Mouse (Mus musculus) intestine, postnatal 0 days (tissue): ENCODE results near the gene Hbb-bh1. TPM values are rescaled to one million over a fixed set of nuclear protein-coding genes. Genes with fewer than 3 reads are reported as not detected.
"Not testable (repeated sequence)": the region's sequence is repeated elsewhere in the genome, so short reads cannot be mapped to it uniquely, and the experiment has no call there.

ENCODE experiments used
- ATAC-seq: fragments of 200-750 bp; cut with Nextera tagmentation; 2 replicates; pipeline ENCODE4 v1.8.0; 2017; ENCODE audit warnings: mild to moderate bottlenecking, moderate TSS enrichment, moderate library complexity
- H3K27ac ChIP-seq: fragments of 300-500 bp; sonication (generic); 2 replicates; pipeline ENCODE4 v1.5.1; 2014; ENCODE audit warnings: mild to moderate bottlenecking, low read depth, low read length, moderate library complexity
- H3K27me3 ChIP-seq: fragments of 300-500 bp; sonication (generic); replicated peaks from 2 replicates; pipeline ENCODE4 v1.6.1; 2014; ENCODE audit warnings: low read length, mixed read lengths; ENCODE audit not compliant: control insufficient read depth, insufficient read depth
- H3K36me3 ChIP-seq: fragments of 300-500 bp; sonication (generic); 2 replicates; pipeline ENCODE4 v1.6.1; 2014; ENCODE audit warnings: mild to moderate bottlenecking, moderate library complexity; ENCODE audit not compliant: control insufficient read depth, insufficient read depth
- H3K4me1 ChIP-seq: fragments of 300-500 bp; sonication (generic); replicated peaks from 2 replicates; pipeline ENCODE4 v1.6.1; 2014; ENCODE audit warnings: antibody characterized with exemption, low read length, mixed read lengths; ENCODE audit not compliant: control insufficient read depth, insufficient read depth
- H3K4me2 ChIP-seq: fragments of 300-500 bp; sonication (generic); replicated peaks from 2 replicates; pipeline ENCODE4 v1.6.1; 2014; ENCODE audit warnings: low read depth, mild to moderate bottlenecking, moderate library complexity
- H3K4me3 ChIP-seq: fragments of 300-500 bp; sonication (generic); 2 replicates; pipeline ENCODE4 v1.5.1; 2014; ENCODE audit warnings: low read depth, low read length
- H3K9ac ChIP-seq: fragments of 300-500 bp; sonication (generic); 2 replicates; pipeline ENCODE4 v1.6.1; 2014; ENCODE audit warnings: mild to moderate bottlenecking, low read depth, low read length
- H3K9me3 ChIP-seq: fragments of 300-500 bp; sonication (generic); 2 replicates; pipeline ENCODE4 v1.6.1; 2016; ENCODE audit warnings: mixed run types; ENCODE audit not compliant: control insufficient read depth
- CTCF ChIP-seq: sonication (generic); IDR thresholded peaks from 2 replicates; pipeline ENCODE4 v1.5.1; 2016; ENCODE audit warnings: low read depth, mild to moderate bottlenecking, control low read depth, antibody characterized with exemption, moderate library complexity
- WGBS: fragments of 180-500 bp; shearing (Covaris S2); extraction: QIAGEN DNeasy Blood & Tissue Kit; methylation state at CpG from one replicate; pipeline ENCODE4 v1.1.7; 2014; 5-methylcytosine and 5-hydroxymethylcytosine counted together
- polyA plus RNA-seq: library from polyadenylated mRNA; unstranded; fragments of >200 nt; fragmentation: Nextera tagmentation; extraction: Ambion mirVana; gene quantifications from 2 replicates; pipeline ENCODE4 v1.2.1, GENCODE M21; 2015

Gene Hbb-bh1
- polyA plus RNA-seq, 1 experiment from 2014 or later: not detected

DNA sequence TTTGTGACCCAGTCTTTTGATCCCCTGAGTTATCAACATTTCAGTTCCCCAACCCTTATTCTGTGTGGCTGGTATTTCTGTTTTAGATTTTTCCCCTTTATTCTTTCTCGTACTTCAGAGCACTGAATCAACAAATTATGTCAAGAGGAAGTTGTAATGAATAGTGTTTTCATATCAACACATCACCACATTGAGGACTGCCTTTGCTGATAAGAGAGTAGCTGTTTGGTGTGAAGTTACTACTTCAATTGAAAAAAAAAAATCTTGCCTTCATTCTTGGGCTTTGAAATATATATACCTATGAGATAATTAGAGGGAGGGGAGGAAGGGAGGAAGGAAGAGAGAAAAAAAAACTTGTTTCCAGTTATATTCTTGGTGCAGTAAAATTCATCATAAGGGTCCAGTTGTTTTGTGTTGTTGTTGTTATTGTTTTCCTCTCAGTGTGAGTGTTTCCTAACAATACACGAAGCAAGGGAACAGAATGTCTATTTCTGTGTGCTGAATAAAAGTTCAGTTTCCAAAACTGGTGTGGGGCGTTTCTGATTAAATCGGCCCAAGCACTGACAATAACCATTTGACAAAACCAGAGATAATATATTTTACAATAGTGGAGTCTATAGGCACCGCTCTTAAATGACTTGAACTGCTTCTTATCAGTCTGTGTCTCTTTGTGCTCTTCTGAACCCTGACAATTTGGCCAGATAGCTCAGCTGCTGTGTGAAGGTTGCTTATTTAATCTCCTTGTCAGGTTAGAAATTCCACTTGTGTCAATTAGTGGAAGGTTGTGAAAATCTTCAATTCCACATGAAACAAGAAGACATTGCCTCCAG, 33.8 kb downstream of the Hbb-bh1 start:
- WGBS: 37% methylated on average over 5 of the region's 5 CpGs
- no peak overlapping the region for H3K4me3 ChIP-seq

DNA sequence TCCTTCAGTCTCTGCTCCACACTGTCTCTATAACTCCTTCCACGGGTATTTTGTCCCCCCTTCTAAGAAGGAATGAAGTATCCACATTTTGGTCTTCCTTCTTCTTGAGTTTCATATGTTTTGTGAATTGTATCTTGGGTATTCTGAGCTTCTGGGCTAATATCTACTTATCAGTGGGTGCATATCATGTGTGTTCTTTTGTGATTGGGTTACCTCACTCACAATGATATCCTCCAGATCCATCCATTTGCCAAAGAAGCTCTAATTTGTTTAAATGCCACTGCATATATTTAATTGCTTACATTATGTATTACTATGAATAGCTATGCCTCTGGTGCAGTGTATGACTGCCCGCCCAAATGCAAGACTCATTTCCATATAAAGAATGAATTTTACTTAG, 34.8 kb downstream of the Hbb-bh1 start:
- not testable (repeated sequence) for H3K4me2 ChIP-seq, ATAC-seq, H3K9me3 ChIP-seq, H3K27me3 ChIP-seq, H3K4me3 ChIP-seq, H3K36me3 ChIP-seq, H3K27ac ChIP-seq, H3K4me1 ChIP-seq, H3K9ac ChIP-seq
- 65% methylated on average over 2 of the region's 2 CpGs for WGBS

More for the DNA sequence above, 33.8 kb downstream of the Hbb-bh1 start:
- TF ChIP-seq CTCF: no peak
- Histone ChIP-seq H3K9ac (no peak overlapping the region), H3K4me2 (no peak overlapping the region), H3K4me1 (no peaks in the 10 kb centered on the region), H3K27me3 (no peaks in the 10 kb centered on the region), H3K36me3 (no peaks in the 10 kb centered on the region), H3K27ac (no peak overlapping the region), H3K9me3 (no peaks in the 10 kb centered on the region)
- ATAC-seq: no peak

DNA sequence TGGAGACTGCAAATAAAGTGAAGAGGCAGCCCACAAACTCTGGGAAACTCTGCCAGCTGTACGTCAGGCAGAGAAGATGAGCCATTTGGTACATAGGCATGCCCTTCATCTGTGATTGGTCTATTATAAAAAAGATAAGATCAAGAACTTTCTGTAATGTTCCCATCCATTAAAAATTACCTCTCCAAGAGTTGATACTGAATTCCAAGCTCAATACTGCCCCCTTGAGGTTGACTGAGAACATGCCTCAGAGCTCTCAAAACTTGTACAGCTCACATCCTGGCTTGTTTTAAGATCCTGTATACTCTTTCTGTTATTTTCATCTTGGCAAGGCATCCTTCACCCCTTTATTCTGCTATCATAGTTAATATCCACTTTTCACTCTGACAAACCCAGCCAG, 36.1 kb downstream of the Hbb-bh1 start:
- no peaks in the 10 kb centered on the region for H3K27me3 ChIP-seq
- ATAC-seq: no peak
- no peak overlapping the region for H3K4me3 ChIP-seq
- no peaks in the 10 kb centered on the region for H3K9me3 ChIP-seq
- WGBS: 57% methylated on average over 1 of the region's 1 CpGs
- no peak overlapping the region for H3K4me2 ChIP-seq
- no peaks in the 10 kb centered on the region for H3K36me3 ChIP-seq
- H3K4me1 ChIP-seq: no peaks in the 10 kb centered on the region
- peak; percentile 73 for TF ChIP-seq CTCF
- H3K27ac ChIP-seq: no peak overlapping the region
- H3K9ac ChIP-seq: no peak overlapping the region

DNA sequence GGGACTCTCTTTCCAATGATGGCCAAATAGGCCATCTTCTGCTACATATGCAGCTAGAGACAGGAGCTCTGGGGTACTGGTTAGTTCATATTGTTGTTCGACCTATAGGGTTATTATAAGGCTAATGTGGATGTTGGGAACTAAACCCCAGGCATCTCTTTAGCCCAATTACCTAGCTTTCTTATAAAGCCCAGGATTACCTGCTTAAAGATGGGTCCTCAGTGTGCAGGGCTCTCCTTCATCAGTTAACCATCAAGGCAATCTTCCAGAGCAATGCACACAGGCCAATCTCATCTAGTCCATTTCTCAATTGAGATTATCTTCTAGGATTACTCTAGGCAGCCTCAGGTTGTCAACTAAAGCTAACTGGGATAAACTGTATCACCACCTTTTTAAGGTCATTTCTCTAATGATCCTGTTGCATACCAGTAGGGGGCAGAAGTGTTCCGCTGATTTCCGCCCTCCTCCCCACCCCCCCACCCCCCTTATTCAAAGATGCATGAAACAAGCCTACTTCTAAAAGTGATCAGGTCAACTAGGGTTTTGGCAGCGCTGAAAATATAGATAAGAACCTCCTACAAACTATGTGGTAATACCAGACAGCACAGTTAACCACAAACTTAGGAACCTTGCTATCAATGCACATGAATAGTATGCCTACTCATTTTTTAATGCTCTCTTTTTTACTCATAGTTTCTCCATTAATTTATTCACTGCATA, 50.1 kb downstream of the Hbb-bh1 start:
- ATAC-seq: no peak
- no peak overlapping the region for H3K27ac ChIP-seq
- H3K4me1 ChIP-seq: no peaks in the 10 kb centered on the region
- 22% methylated on average over 4 of the region's 4 CpGs for WGBS
- no peak overlapping the region for H3K4me3 ChIP-seq
- no peaks in the 10 kb centered on the region for H3K36me3 ChIP-seq
- no peak for TF ChIP-seq CTCF
- H3K9me3 ChIP-seq: no peaks in the 10 kb centered on the region
- no peak overlapping the region for H3K9ac ChIP-seq
- no peak overlapping the region for H3K4me2 ChIP-seq
- no peaks in the 10 kb centered on the region for H3K27me3 ChIP-seq

DNA sequence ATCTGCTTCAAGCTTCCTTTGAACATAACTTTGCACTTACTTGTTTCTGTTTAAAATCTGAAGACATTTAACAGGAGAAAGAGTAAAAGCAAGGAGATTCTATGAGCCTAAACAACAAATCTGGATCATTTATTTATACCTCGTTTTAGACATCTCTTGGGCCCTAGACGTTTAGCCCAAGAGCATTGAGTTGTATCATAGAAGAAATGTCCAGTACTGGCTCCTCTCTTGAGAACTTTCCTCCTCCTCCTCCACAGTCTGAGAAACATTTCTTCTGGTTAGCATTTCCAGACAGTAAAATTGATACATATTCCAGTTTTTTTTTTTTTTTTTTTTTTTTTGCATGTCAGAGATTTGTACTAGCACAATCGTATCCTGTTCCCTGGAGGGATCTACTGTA, 51.2 kb downstream of the Hbb-bh1 start, which contains the start of gene Olfr67:
Gene Olfr67 (minus strand): TSS at position 101 of the 400 bp plus-strand sequence.
- Histone ChIP-seq H3K4me1 (no peaks in the 10 kb centered on the region), H3K4me3 (no peak within 1 kb of the TSS), H3K4me2 (no peak within 1 kb of the TSS), H3K9ac (no peak within 1 kb of the TSS), H3K36me3 (no peaks in the 10 kb centered on the region), H3K27ac (no peak within 1 kb of the TSS), H3K27me3 (no peaks in the 10 kb centered on the region), H3K9me3 (no peaks in the 10 kb centered on the region)
- no peak for TF ChIP-seq CTCF
- no peak for ATAC-seq
- WGBS: 71% methylated on average over 3 of the region's 3 CpGs

Other genes with a start within 250 kb of the Hbb-bh1 start
- not detected in 2 replicates for gene Olfr619, start 242.6 kb downstream of the Hbb-bh1 start, polyA plus RNA-seq
- gene Olfr620, start 230.6 kb downstream of the Hbb-bh1 start, polyA plus RNA-seq: not detected in 2 replicates
- gene Olfr622, start 200.5 kb downstream of the Hbb-bh1 start, polyA plus RNA-seq: not detected in 2 replicates
- not detected in 2 replicates for gene Olfr623, start 179.5 kb downstream of the Hbb-bh1 start, polyA plus RNA-seq
- 0.09 TPM in 2 replicates for gene Olfr624, start 172.0 kb downstream of the Hbb-bh1 start, polyA plus RNA-seq
- gene Olfr625-ps1, start 160.4 kb downstream of the Hbb-bh1 start, polyA plus RNA-seq: not detected in 2 replicates
- gene Olfr243, start 128.5 kb downstream of the Hbb-bh1 start, polyA plus RNA-seq: not detected in 2 replicates
- not detected in 2 replicates for gene Olfr628, start 112.8 kb downstream of the Hbb-bh1 start, polyA plus RNA-seq
- gene Olfr629, start 98.2 kb downstream of the Hbb-bh1 start, polyA plus RNA-seq: not detected in 2 replicates
- gene Olfr630, start 85.8 kb downstream of the Hbb-bh1 start, polyA plus RNA-seq: not detected in 2 replicates
- gene Olfr69, start 71.6 kb downstream of the Hbb-bh1 start, polyA plus RNA-seq: not detected in 2 replicates
- not detected in 2 replicates for gene Olfr68, start 63.5 kb downstream of the Hbb-bh1 start, polyA plus RNA-seq
- not detected in 2 replicates for gene Olfr67, start 51.3 kb downstream of the Hbb-bh1 start, polyA plus RNA-seq
- gene Hbb-bt, start 29.2 kb downstream of the Hbb-bh1 start, polyA plus RNA-seq: 164 and 228 TPM in 2 replicates
- 726 and 1,073 TPM in 2 replicates for gene Hbb-bs, start 15.1 kb downstream of the Hbb-bh1 start, polyA plus RNA-seq
- not detected in 2 replicates for gene Hbb-bh2, start 2.6 kb downstream of the Hbb-bh1 start, polyA plus RNA-seq
- 0.52 TPM in 1 of 2 replicates, not detected in the other for gene Hbb-y, start 10.1 kb upstream of the Hbb-bh1 start, polyA plus RNA-seq
- not detected in 2 replicates for gene Olfr66, start 43.1 kb upstream of the Hbb-bh1 start, polyA plus RNA-seq
- gene Olfr64, start 51.3 kb upstream of the Hbb-bh1 start, polyA plus RNA-seq: not detected in 2 replicates
- gene Olfr65, start 60.3 kb upstream of the Hbb-bh1 start, polyA plus RNA-seq: not detected in 2 replicates
- gene Olfr631, start 85.7 kb upstream of the Hbb-bh1 start, polyA plus RNA-seq: not detected in 2 replicates
- not detected in 2 replicates for gene Olfr632, start 91.2 kb upstream of the Hbb-bh1 start, polyA plus RNA-seq
- not detected in 2 replicates for gene Olfr633, start 101.3 kb upstream of the Hbb-bh1 start, polyA plus RNA-seq
- not detected in 2 replicates for gene Olfr635, start 128.0 kb upstream of the Hbb-bh1 start, polyA plus RNA-seq
- not detected in 2 replicates for gene Olfr638, start 155.6 kb upstream of the Hbb-bh1 start, polyA plus RNA-seq
- gene Olfr639, start 174.1 kb upstream of the Hbb-bh1 start, polyA plus RNA-seq: not detected in 2 replicates
- not detected in 2 replicates for gene Olfr640, start 182.4 kb upstream of the Hbb-bh1 start, polyA plus RNA-seq
- not detected in 2 replicates for gene Olfr641, start 192.3 kb upstream of the Hbb-bh1 start, polyA plus RNA-seq
- not detected in 2 replicates for gene Olfr642, start 209.5 kb upstream of the Hbb-bh1 start, polyA plus RNA-seq
- gene 4930516K23Rik, start 218.3 kb upstream of the Hbb-bh1 start, polyA plus RNA-seq: not detected in 2 replicates
- gene Olfr644, start 228.7 kb upstream of the Hbb-bh1 start, polyA plus RNA-seq: not detected in 2 replicates
- not detected in 2 replicates for gene Olfr645, start 242.3 kb upstream of the Hbb-bh1 start, polyA plus RNA-seq